Mouse (Mus musculus): ENCODE data around the gene Adamtsl2. TPM values are rescaled to one million over a fixed set of nuclear protein-coding genes. Genes with fewer than 3 reads are reported as not detected.

Gene Adamtsl2
- polyA plus RNA-seq, 1 experiment from 2014 or later = 9.6 TPM

DNA sequence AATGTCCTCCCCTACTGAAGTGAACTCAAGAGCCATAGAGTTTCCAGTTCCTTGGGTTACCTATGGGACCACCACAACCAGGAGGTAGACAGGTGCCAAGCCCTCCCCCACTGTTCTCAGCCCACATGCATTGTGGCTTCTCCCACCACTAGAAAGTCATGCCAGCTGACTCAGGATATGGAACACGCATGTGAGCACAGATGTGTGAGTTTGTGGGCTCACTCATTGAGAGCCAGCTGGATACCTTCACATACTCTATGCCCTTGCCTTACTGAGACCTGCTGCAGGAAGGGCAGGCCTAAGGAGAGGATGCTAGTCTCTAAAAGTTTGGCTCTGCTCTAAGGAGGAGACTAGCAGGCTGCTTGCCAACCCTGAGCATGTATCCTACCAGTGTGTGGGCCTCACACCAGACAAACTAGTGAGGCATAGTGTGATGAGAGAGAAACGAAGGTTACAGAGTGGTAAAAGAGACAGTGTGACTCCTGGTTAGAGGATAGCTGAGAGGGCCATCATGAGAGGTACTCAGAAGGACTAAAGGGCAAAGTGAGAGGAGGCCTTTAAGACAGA lies 8.8 kb upstream of the Adamtsl2 start:
- H3K9me3 ChIP-seq (ENCODE audit: control insufficient read depth, low read length) = no peaks in the 10 kb centered on the region
- 0 out of 2 replicates have a peak, but pooled peaks cover 4% of the 10 kb centered on the region for H3K4me1 ChIP-seq (ENCODE audit: control insufficient read depth, insufficient read depth, low read depth, low read length)
- no peak overlapping the region for H3K9ac ChIP-seq (ENCODE audit: low read depth, low read length)
- no peak for ATAC-seq
- H3K4me3 ChIP-seq (ENCODE audit: low read length) = no peak overlapping the region
- H3K36me3 ChIP-seq (ENCODE audit: control insufficient read depth, insufficient read depth, low read length) = no peaks in the 10 kb centered on the region
- H3K4me2 ChIP-seq (ENCODE audit: low read length) = no peak overlapping the region
- 76% methylated on average over 2 of the region's 2 CpGs for WGBS
- no peak overlapping the region for H3K27ac ChIP-seq (ENCODE audit: low read depth, low read length)
- no peaks in the 10 kb centered on the region for H3K27me3 ChIP-seq (replicated peaks; ENCODE audit: control insufficient read depth, insufficient read depth, low read length)

DNA sequence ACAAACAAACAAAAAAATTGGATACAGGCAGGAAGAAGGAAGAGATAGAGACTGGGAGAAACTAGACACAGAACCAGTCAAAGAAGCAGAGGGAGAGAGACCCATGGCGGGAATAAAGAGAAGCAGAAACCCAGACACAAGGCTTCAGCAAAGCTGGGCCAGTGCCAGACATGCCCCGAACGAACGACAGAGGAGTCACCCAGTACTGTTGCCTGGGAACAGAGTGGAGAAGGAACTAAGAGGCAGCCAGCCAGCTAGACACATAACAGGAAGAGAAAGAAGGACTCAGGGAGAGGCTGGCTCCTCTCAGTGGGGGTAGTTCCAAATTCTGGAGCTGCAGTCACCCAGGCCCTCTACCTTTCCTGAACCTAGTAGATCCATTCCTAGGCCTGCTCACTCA lies 8.0 kb upstream of the Adamtsl2 start:
- 0 out of 2 replicates have a peak, but pooled peaks cover 4% of the 10 kb centered on the region for H3K4me1 ChIP-seq (ENCODE audit: control insufficient read depth, insufficient read depth, low read depth, low read length)
- no peak overlapping the region for H3K27ac ChIP-seq (ENCODE audit: low read depth, low read length)
- H3K9me3 ChIP-seq (ENCODE audit: control insufficient read depth, low read length) = no peaks in the 10 kb centered on the region
- no peak overlapping the region for H3K4me3 ChIP-seq (ENCODE audit: low read length)
- WGBS = 29% methylated on average over 4 of the region's 4 CpGs
- no peaks in the 10 kb centered on the region for H3K36me3 ChIP-seq (ENCODE audit: control insufficient read depth, insufficient read depth, low read length)
- H3K27me3 ChIP-seq (replicated peaks; ENCODE audit: control insufficient read depth, insufficient read depth, low read length) = no peaks in the 10 kb centered on the region
- H3K4me2 ChIP-seq (ENCODE audit: low read length) = no peak overlapping the region
- H3K9ac ChIP-seq (ENCODE audit: low read depth, low read length) = no peak overlapping the region
- ATAC-seq = peak; percentile 82

- Histone ChIP-seq H3K4me3 (ENCODE audit: low read length) (no peak within 1 kb of the TSS), H3K36me3 (ENCODE audit: control insufficient read depth, insufficient read depth, low read length) (no peaks in the 10 kb centered on the region), H3K9ac (ENCODE audit: low read depth, low read length) (no peak within 1 kb of the TSS), H3K4me2 (ENCODE audit: low read length) (no peak within 1 kb of the TSS), H3K4me1 (ENCODE audit: control insufficient read depth, insufficient read depth, low read depth, low read length) (0 out of 2 replicates have a peak, but pooled peaks cover 4% of the 10 kb centered on the region), H3K27me3 (replicated peaks; ENCODE audit: control insufficient read depth, insufficient read depth, low read length) (no peaks in the 10 kb centered on the region), H3K9me3 (ENCODE audit: control insufficient read depth, low read length) (no peaks in the 10 kb centered on the region), H3K27ac (ENCODE audit: low read depth, low read length) (no peak within 1 kb of the TSS)
- ATAC-seq = no peak
- 73% methylated on average over 2 of the region's 2 CpGs for WGBS
Observed at GRCm38 (mm10) chr2:27071978-27072377, 7.2 kb upstream of the Adamtsl2 start, which contains the start of gene Mymk. Gene Mymk (minus strand): TSS chr2:27072179.

GRCm38 (mm10) chr2:27073407-27073806 lies 5.8 kb upstream of the Adamtsl2 start:
- H3K4me2 ChIP-seq (ENCODE audit: low read length) = no peak overlapping the region
- peaks cover 7% of the 10 kb centered on the region for H3K4me1 ChIP-seq (ENCODE audit: control insufficient read depth, insufficient read depth, low read depth, low read length)
- ATAC-seq = no peak
- 77% methylated on average over 4 of the region's 4 CpGs for WGBS
- H3K9ac ChIP-seq (ENCODE audit: low read depth, low read length) = no peak overlapping the region
- no peaks in the 10 kb centered on the region for H3K36me3 ChIP-seq (ENCODE audit: control insufficient read depth, insufficient read depth, low read length)
- no peaks in the 10 kb centered on the region for H3K27me3 ChIP-seq (replicated peaks; ENCODE audit: control insufficient read depth, insufficient read depth, low read length)
- no peaks in the 10 kb centered on the region for H3K9me3 ChIP-seq (ENCODE audit: control insufficient read depth, low read length)
- H3K27ac ChIP-seq (ENCODE audit: low read depth, low read length) = no peak overlapping the region
- H3K4me3 ChIP-seq (ENCODE audit: low read length) = no peak overlapping the region

- H3K27ac ChIP-seq (ENCODE audit: low read depth, low read length) = no peak overlapping the region
- H3K27me3 ChIP-seq (replicated peaks; ENCODE audit: control insufficient read depth, insufficient read depth, low read length) = no peaks in the 10 kb centered on the region
- WGBS = 82% methylated on average over 4 of the region's 4 CpGs
- no peak overlapping the region for H3K4me3 ChIP-seq (ENCODE audit: low read length)
- no peak overlapping the region for H3K4me2 ChIP-seq (ENCODE audit: low read length)
- no peak overlapping the region for H3K9ac ChIP-seq (ENCODE audit: low read depth, low read length)
- no peak for ATAC-seq
- H3K36me3 ChIP-seq (ENCODE audit: control insufficient read depth, insufficient read depth, low read length) = no peaks in the 10 kb centered on the region
- H3K4me1 ChIP-seq (ENCODE audit: control insufficient read depth, insufficient read depth, low read depth, low read length) = peaks cover 21% of the 10 kb centered on the region
- no peaks in the 10 kb centered on the region for H3K9me3 ChIP-seq (ENCODE audit: control insufficient read depth, low read length)
Observed at GRCm38 (mm10) chr2:27074804-27075203, 4.4 kb upstream of the Adamtsl2 start.

GRCm38 (mm10) chr2:27075485-27075884 lies 3.7 kb upstream of the Adamtsl2 start:
- no peak overlapping the region for H3K4me2 ChIP-seq (ENCODE audit: low read length)
- no peak for ATAC-seq

DNA sequence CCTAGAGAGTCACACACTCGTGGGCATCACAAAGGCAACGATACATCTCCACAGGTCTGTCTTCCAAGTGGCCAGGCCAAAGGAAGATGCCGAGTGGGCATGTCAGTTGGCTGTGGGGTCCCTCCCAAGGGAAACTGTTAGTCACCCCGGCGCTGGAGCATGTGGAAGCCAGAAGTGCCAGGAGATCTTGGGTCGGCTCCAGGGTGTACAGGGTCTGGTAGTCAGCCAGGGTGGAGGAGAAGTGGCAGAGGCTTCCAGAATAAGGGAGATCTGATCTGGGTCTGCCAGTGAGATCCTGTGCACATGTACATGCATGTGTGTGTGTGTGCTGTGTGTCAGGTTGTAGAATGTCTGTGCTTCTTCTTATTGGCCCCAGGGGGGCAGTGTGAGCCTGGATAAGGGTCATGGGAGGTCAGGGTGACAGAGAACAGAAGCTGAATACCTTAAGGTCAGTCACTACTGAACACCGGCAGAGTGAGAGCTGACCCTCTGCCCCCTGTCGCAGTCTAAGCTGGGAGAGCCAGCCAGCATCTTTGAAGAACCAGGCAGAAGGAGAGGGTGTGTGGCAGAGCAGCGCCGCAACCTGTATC lies 1.4 kb upstream of the Adamtsl2 start:
- H3K9me3 ChIP-seq (ENCODE audit: control insufficient read depth, low read length) = no peaks in the 10 kb centered on the region
- no peak for ATAC-seq
- H3K27me3 ChIP-seq (replicated peaks; ENCODE audit: control insufficient read depth, insufficient read depth, low read length) = no peaks in the 10 kb centered on the region; the same call in 1 of the 2 replicates
- H3K36me3 ChIP-seq (ENCODE audit: control insufficient read depth, insufficient read depth, low read length) = no peaks in the 10 kb centered on the region
- no peak overlapping the region for H3K27ac ChIP-seq (ENCODE audit: low read depth, low read length)
- H3K4me1 ChIP-seq (ENCODE audit: control insufficient read depth, insufficient read depth, low read depth, low read length) = peaks cover 20% of the 10 kb centered on the region
- no peak overlapping the region for H3K4me3 ChIP-seq (ENCODE audit: low read length)
- WGBS = 54% methylated on average over 10 of the region's 10 CpGs
- H3K4me2 ChIP-seq (ENCODE audit: low read length) = no peak overlapping the region
- no peak overlapping the region for H3K9ac ChIP-seq (ENCODE audit: low read depth, low read length)

More at GRCm38 (mm10) chr2:27075485-27075884, 3.7 kb upstream of the Adamtsl2 start:
- no peaks in the 10 kb centered on the region for H3K9me3 ChIP-seq (ENCODE audit: control insufficient read depth, low read length)
- no peaks in the 10 kb centered on the region for H3K36me3 ChIP-seq (ENCODE audit: control insufficient read depth, insufficient read depth, low read length)
- no peaks in the 10 kb centered on the region for H3K27me3 ChIP-seq (replicated peaks; ENCODE audit: control insufficient read depth, insufficient read depth, low read length)
- no peak overlapping the region for H3K9ac ChIP-seq (ENCODE audit: low read depth, low read length)
- H3K27ac ChIP-seq (ENCODE audit: low read depth, low read length) = no peak overlapping the region
- H3K4me3 ChIP-seq (ENCODE audit: low read length) = no peak overlapping the region
- peaks cover 24% of the 10 kb centered on the region for H3K4me1 ChIP-seq (ENCODE audit: control insufficient read depth, insufficient read depth, low read depth, low read length)
- 75% methylated on average over 3 of the region's 3 CpGs for WGBS

- Histone ChIP-seq H3K9ac (ENCODE audit: low read depth, low read length) (no peak overlapping the region), H3K36me3 (ENCODE audit: control insufficient read depth, insufficient read depth, low read length) (no peaks in the 10 kb centered on the region), H3K4me2 (ENCODE audit: low read length) (no peak overlapping the region; the same call in 1 of the 2 replicates), H3K4me3 (ENCODE audit: low read length) (no peak overlapping the region), H3K9me3 (ENCODE audit: control insufficient read depth, low read length) (no peaks in the 10 kb centered on the region), H3K27me3 (replicated peaks; ENCODE audit: control insufficient read depth, insufficient read depth, low read length) (no peaks in the 10 kb centered on the region; the same call in 1 of the 2 replicates), H3K4me1 (ENCODE audit: control insufficient read depth, insufficient read depth, low read depth, low read length) (peaks cover 20% of the 10 kb centered on the region), H3K27ac (ENCODE audit: low read depth, low read length) (no peak overlapping the region)
- no peak for ATAC-seq
- WGBS = 42% methylated on average over 2 of the region's 2 CpGs
Observed at GRCm38 (mm10) chr2:27078312-27078711, 867 bp upstream of the Adamtsl2 start.

DNA sequence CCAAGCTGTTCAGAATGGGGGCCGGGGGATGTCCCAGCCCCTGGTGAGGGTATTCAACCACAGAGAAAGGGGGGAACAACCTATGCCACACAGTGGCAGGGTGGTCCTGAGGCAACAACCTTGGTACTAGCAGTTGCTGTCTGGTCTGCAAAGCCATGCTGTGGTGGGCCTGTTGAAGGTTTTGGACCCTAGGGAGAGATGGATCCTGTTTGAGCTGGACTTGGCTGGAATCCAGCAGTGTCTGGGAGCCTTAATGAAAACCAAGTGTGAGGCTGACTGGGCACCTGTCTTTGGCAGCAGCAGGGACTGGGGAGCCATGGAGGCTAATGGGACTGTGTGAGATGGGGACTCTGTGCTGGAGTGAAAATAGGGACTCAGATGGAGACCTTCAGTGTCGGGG lies 470 bp downstream of the Adamtsl2 start:
- WGBS = 48% methylated on average over 2 of the region's 2 CpGs
- no peaks in the 10 kb centered on the region; the same call in 1 of the 2 replicates for H3K27me3 ChIP-seq (replicated peaks; ENCODE audit: control insufficient read depth, insufficient read depth, low read length)
- H3K36me3 ChIP-seq (ENCODE audit: control insufficient read depth, insufficient read depth, low read length) = no peaks in the 10 kb centered on the region
- H3K9ac ChIP-seq (ENCODE audit: low read depth, low read length) = peak overlapping the region; percentile 41
- peak overlapping the region; percentile 4; the same call in 1 of the 2 replicates for H3K4me3 ChIP-seq (ENCODE audit: low read length)
- peak overlapping the region; percentile 61; the same call in 1 of the 2 replicates for H3K27ac ChIP-seq (ENCODE audit: low read depth, low read length)
- H3K4me1 ChIP-seq (ENCODE audit: control insufficient read depth, insufficient read depth, low read depth, low read length) = peaks cover 20% of the 10 kb centered on the region
- no peaks in the 10 kb centered on the region for H3K9me3 ChIP-seq (ENCODE audit: control insufficient read depth, low read length)
- peak; percentile 40 for ATAC-seq
- H3K4me2 ChIP-seq (ENCODE audit: low read length) = peak overlapping the region; percentile 32
